Mouse (Mus musculus) adrenal gland, postnatal 25 days (tissue): ENCODE measurements around the gene Bmt2. TPM values are rescaled to one million over a fixed set of nuclear protein-coding genes. Genes with fewer than 3 reads are reported as not detected.

Source experiments
- DNase-seq: peaks from one replicate; pipeline ENCODE4 v3.0.0; 2021; ENCODE audit warnings: mixed read lengths
- total RNA-seq: library from RNA; stranded (reverse); gene quantifications from 2 replicates; pipeline ENCODE4 v1.2.3, GENCODE M21; 2021

Gene Bmt2
- total RNA-seq, 1 experiment from 2014 or later = 14.6 TPM

DNA sequence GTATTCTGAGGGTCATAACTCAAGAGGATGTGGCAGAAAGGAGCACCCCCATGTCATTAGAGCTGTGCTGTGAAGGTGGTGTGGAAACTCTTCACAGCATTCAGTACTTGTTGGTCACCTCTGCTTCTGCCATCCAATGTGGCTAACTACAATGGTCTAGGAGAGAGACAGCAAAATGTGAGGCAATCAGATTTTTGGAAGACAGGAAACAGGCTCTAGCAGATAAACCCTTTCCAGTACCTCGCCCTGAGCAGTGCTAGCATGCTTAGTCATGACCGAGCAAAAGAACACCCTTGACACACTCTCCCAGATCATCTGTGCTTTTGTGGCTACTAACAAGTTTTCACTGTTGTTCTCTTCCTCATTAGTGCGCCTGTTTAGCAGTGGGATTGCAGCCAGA is 60.7 kb downstream of the Bmt2 start:
- DNase-seq = no peak

GRCm38 (mm10) chr6:13614568-13614967 is 63.2 kb downstream of the Bmt2 start:
- no peak for DNase-seq

DNA sequence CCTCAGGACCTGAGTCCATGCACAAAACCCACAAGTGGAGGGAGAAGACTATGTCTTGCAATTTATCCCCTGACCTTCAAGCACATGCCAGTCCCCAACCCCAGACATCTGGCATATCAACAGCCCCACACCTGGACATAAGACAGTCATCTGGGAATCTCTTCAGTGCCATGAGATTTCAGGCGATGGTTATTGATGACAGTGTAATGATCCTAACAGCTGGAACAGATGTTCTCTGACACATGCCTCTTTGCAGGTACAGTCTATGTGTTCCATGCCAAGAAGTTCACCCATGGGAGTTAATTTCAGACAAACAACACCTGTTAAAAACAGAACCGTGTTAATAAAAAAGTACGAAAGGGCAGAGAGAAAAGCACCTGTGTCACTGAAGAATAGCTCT is 64.1 kb downstream of the Bmt2 start:
- no peak for DNase-seq

DNA sequence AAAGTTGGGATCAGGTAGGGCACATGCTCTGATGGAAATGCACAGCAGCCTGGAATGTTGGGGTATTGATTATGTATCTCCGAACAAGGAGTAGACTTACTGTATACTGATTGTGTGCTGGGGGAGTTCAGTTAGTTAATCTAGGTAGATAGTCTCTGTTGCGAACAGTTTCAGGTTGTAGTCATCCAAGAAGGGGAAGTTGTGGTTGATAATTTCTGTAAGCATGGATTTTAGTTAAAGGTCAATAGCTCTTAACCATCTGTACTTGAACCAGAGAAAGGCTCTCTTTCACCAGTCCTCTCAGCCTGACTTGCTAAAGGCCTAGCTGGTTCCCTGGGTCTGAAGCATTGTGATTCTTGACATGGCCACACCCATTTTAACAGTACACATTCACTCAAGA is 66.9 kb downstream of the Bmt2 start:
- DNase-seq = no peak

- no peak for DNase-seq
Observed at GRCm38 (mm10) chr6:13609353-13610140, 68.2 kb downstream of the Bmt2 start.

GRCm38 (mm10) chr6:13607621-13608493 is 69.9 kb downstream of the Bmt2 start, which contains the start of gene Tmem168:
Tmem168 (minus strand) TSS chr6:13608100.
- DNase-seq = peak; percentile 94

- no peak for DNase-seq
Observed at GRCm38 (mm10) chr6:13606921-13607620, 70.7 kb downstream of the Bmt2 start.

DNA sequence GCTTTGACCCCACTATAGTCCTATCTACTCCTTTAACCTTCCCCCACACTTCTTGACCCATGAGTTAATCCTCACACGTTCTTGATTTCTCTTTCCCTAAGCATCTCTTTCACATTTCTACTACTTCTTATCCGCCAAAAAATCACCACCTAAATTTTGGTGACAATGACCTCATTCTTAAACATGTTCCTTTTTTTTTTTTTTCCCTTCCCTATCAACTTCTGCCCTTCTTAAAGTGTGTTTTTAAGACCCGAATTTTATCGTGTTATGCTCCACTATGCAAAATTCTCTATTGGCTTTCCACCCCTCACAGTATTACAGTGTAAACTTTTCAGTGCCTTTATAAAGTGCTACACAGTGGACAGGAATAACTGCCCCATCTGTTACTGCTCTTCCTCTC is 71.4 kb downstream of the Bmt2 start:
- DNase-seq = no peak

- DNase-seq = no peak
Observed at GRCm38 (mm10) chr6:13603134-13603533, 74.6 kb downstream of the Bmt2 start.

GRCm38 (mm10) chr6:13601587-13601986 is 76.2 kb downstream of the Bmt2 start:
- peak; percentile 3 for DNase-seq

- DNase-seq = no peak
Observed at GRCm38 (mm10) chr6:13598239-13598923, 79.4 kb downstream of the Bmt2 start.

DNA sequence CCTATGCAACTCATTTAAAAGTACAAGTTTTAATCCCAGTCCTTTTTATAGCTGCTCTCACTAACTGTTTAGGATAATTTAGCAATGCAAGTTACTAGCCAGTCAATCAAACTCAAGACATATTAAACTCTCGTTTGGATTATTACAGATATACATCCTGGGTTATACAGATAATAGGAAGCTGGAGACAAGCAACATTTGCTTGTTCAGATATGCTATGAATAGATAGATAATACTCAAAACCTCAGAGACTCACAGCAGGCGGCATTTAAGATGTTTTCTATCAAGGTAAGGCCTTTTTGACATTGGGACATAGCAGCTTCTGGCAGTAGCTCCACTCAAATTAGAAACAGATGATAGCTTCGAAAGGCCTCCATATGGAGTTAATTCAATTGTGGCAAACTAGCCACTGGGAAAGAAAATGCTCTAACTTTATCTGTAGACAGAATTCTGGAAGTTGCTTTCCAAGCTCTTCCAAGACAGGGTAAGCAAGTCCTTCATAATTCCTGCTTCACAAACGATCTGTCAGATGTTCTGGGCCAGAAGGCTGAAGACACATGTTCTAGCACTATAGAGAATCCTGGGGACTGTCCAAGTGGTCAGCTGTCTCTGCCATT is 84.9 kb downstream of the Bmt2 start:
- no peak for DNase-seq

GRCm38 (mm10) chr6:13586560-13586959 is 91.2 kb downstream of the Bmt2 start:
- DNase-seq = no peak

- no peak for DNase-seq
Observed at GRCm38 (mm10) chr6:13586154-13586553, 91.6 kb downstream of the Bmt2 start.

- no peak for DNase-seq
Observed at GRCm38 (mm10) chr6:13584788-13585187, 93.0 kb downstream of the Bmt2 start.

GRCm38 (mm10) chr6:13582075-13582474 is 95.7 kb downstream of the Bmt2 start:
- no peak for DNase-seq

Other genes starting within 250 kb of the Bmt2 start
- 23.6 and 30.6 TPM in 2 replicates for gene Tmem168, start 69.9 kb downstream of the Bmt2 start, total RNA-seq
- gene Gpr85, start 162.0 kb upstream of the Bmt2 start, total RNA-seq = 0.95 and 1.6 TPM in 2 replicates
- 43.1 and 46.1 TPM in 2 replicates for gene 2610001J05Rik, start 193.6 kb upstream of the Bmt2 start, total RNA-seq